Mouse (Mus musculus): ENCODE measurements at regions not wholly inside any gene's neighbourhood (a gene's known extent, or its start where the extent isn't known, plus 50 kb on each side); places are given as distances from the start of the nearest gene placed in this dataset.

DNA sequence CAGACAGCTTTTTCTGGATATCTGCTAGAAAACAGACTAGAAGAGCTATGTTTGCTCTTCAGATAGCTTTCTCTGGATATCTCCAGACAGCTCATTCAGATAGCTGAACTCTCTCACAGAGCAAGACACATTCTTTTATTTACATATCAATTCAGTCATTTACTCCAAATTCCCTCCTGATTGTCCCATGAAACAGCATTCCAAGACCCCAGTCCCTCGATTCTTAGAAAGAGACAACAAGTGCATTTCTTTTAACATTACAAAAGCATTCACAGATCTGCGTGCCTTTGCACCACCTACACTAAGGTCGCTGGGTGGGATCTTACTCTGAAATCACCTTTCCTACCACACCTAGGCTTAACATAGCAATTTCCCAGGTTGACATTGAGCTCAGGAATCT, 1039.5 kb upstream of the Ddx18 start:
- 64% methylated on average over 3 of the region's 3 CpGs for WGBS
- Histone ChIP-seq H3K27ac (ENCODE audit: poor library complexity, severe bottlenecking) (no peak overlapping the region), H3K9ac (no peak overlapping the region), H3K9me3 (replicated peaks) (no peaks in the 10 kb centered on the region), H3K4me3 (no peak overlapping the region), H3K4me2 (no peak overlapping the region), H3K4me1 (replicated peaks) (no peaks in the 10 kb centered on the region), H3K36me3 (no peaks in the 10 kb centered on the region), H3K27me3 (replicated peaks) (no peaks in the 10 kb centered on the region)
- ATAC-seq (ENCODE audit: insufficient number of reproducible peaks, low FRiP score), result no peak

GRCm38 (mm10) chr1:122575954-122576353, 1008.2 kb upstream of the Ddx18 start:
- Histone ChIP-seq H3K36me3 (no peaks in the 10 kb centered on the region), H3K4me3 (no peak overlapping the region), H3K27me3 (replicated peaks) (no peaks in the 10 kb centered on the region), H3K4me2 (no peak overlapping the region), H3K9ac (no peak overlapping the region), H3K4me1 (replicated peaks) (no peaks in the 10 kb centered on the region), H3K9me3 (replicated peaks) (no peaks in the 10 kb centered on the region), H3K27ac (ENCODE audit: poor library complexity, severe bottlenecking) (no peak overlapping the region)
- no peak for ATAC-seq (ENCODE audit: insufficient number of reproducible peaks, low FRiP score)
- 52% methylated on average over 4 of the region's 4 CpGs for WGBS

- H3K4me3 ChIP-seq, result no peak overlapping the region
- 84% methylated on average over 1 of the region's 1 CpGs for WGBS
- no peaks in the 10 kb centered on the region for H3K4me1 ChIP-seq (replicated peaks)
- no peak overlapping the region for H3K4me2 ChIP-seq
- no peaks in the 10 kb centered on the region for H3K27me3 ChIP-seq (replicated peaks)
- no peak overlapping the region for H3K9ac ChIP-seq
- no peak overlapping the region for H3K27ac ChIP-seq (ENCODE audit: poor library complexity, severe bottlenecking)
- ATAC-seq (ENCODE audit: insufficient number of reproducible peaks, low FRiP score), result no peak
- no peaks in the 10 kb centered on the region; the same call in 1 of the 2 replicates for H3K9me3 ChIP-seq (replicated peaks)
- no peaks in the 10 kb centered on the region for H3K36me3 ChIP-seq
These were observed 983.8 kb upstream of the Ddx18 start for GRCm38 (mm10) chr1:122551596-122551995.

- Histone ChIP-seq H3K4me1 (replicated peaks) (no peaks in the 10 kb centered on the region), H3K27me3 (replicated peaks) (no peaks in the 10 kb centered on the region), H3K27ac (ENCODE audit: poor library complexity, severe bottlenecking) (no peak overlapping the region), H3K4me2 (no peak overlapping the region), H3K9me3 (replicated peaks) (no peaks in the 10 kb centered on the region), H3K36me3 (no peaks in the 10 kb centered on the region), H3K9ac (no peak overlapping the region), H3K4me3 (no peak overlapping the region)
- WGBS, result 69% methylated on average over 2 of the region's 2 CpGs
- no peak for ATAC-seq (ENCODE audit: insufficient number of reproducible peaks, low FRiP score)
These were observed 941.8 kb upstream of the Ddx18 start for GRCm38 (mm10) chr1:122509580-122509979.

GRCm38 (mm10) chr1:122501707-122502106, 933.9 kb upstream of the Ddx18 start:
- WGBS, result 68% methylated on average over 4 of the region's 4 CpGs
- Histone ChIP-seq H3K4me2 (no peak overlapping the region), H3K4me1 (replicated peaks) (no peaks in the 10 kb centered on the region), H3K27ac (ENCODE audit: poor library complexity, severe bottlenecking) (no peak overlapping the region), H3K4me3 (no peak overlapping the region), H3K27me3 (replicated peaks) (no peaks in the 10 kb centered on the region), H3K9me3 (replicated peaks) (no peaks in the 10 kb centered on the region), H3K36me3 (no peaks in the 10 kb centered on the region), H3K9ac (no peak overlapping the region)
- no peak for ATAC-seq (ENCODE audit: insufficient number of reproducible peaks, low FRiP score)

- 65% methylated on average over 1 of the region's 1 CpGs for WGBS
- ATAC-seq (ENCODE audit: insufficient number of reproducible peaks, low FRiP score), result no peak
- Histone ChIP-seq H3K4me1 (replicated peaks) (no peaks in the 10 kb centered on the region), H3K36me3 (no peaks in the 10 kb centered on the region), H3K9me3 (replicated peaks) (no peaks in the 10 kb centered on the region), H3K4me2 (no peak overlapping the region), H3K9ac (no peak overlapping the region), H3K27me3 (replicated peaks) (no peaks in the 10 kb centered on the region), H3K27ac (ENCODE audit: poor library complexity, severe bottlenecking) (no peak overlapping the region), H3K4me3 (no peak overlapping the region)
These were observed 910.2 kb upstream of the Ddx18 start for GRCm38 (mm10) chr1:122478003-122478402.

DNA sequence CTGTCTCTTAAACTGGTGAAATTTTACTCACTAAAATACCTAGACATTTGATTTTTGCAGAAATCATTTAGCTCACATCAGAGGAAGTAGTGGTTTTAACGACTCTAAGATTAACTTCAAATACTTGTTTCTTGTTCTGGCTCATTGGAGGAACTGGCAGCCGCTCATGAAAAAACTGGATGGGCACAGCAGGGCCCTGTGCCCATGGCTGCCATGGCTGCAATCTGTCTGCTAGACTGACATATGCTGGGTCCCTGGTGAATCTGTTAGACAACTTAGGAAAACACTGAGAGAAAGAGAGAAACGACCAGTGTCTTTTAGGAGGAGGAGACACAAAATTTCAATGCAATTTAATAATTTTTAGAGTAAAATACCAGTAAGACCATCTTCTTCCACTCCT, 896.1 kb upstream of the Ddx18 start:
- Histone ChIP-seq H3K36me3 (no peaks in the 10 kb centered on the region), H3K27ac (ENCODE audit: poor library complexity, severe bottlenecking) (no peak overlapping the region), H3K9me3 (replicated peaks) (peaks cover 7% of the 10 kb centered on the region; the same call in 1 of the 2 replicates), H3K4me1 (replicated peaks) (no peaks in the 10 kb centered on the region), H3K27me3 (replicated peaks) (no peaks in the 10 kb centered on the region), H3K4me2 (no peak overlapping the region), H3K4me3 (no peak overlapping the region), H3K9ac (no peak overlapping the region)
- ATAC-seq (ENCODE audit: insufficient number of reproducible peaks, low FRiP score), result no peak
- 67% methylated on average over 3 of the region's 3 CpGs for WGBS

- H3K4me2 ChIP-seq, result no peak overlapping the region
- peaks cover 4% of the 10 kb centered on the region; the same call in 1 of the 2 replicates for H3K9me3 ChIP-seq (replicated peaks)
- no peaks in the 10 kb centered on the region for H3K4me1 ChIP-seq (replicated peaks)
- H3K9ac ChIP-seq, result no peak overlapping the region
- 78% methylated on average over 2 of the region's 2 CpGs for WGBS
- no peak overlapping the region for H3K4me3 ChIP-seq
- no peaks in the 10 kb centered on the region for H3K36me3 ChIP-seq
- H3K27ac ChIP-seq (ENCODE audit: poor library complexity, severe bottlenecking), result no peak overlapping the region
- H3K27me3 ChIP-seq (replicated peaks), result no peaks in the 10 kb centered on the region
- no peak for ATAC-seq (ENCODE audit: insufficient number of reproducible peaks, low FRiP score)
These were observed 891.3 kb upstream of the Ddx18 start for GRCm38 (mm10) chr1:122459056-122459455.

DNA sequence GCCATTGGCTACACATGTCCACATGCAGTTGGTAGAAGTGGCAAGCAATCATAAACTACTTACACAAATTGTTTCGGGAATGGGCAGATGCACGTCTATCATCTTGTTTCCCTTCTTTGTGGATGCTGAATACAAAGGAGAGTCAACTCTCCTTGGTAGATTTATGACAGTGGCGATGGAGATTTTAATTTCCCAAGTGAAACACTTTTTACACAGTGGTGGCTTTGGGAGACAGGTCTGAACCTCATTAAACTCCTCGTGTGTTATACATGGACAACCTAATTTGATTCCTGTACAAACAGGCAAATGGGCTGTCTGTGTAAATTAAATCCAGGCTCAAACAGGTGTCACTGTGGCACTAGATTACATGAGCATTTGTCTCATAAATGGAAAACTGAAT, 887.1 kb upstream of the Ddx18 start:
- H3K27me3 ChIP-seq (replicated peaks), result no peaks in the 10 kb centered on the region
- no peak overlapping the region for H3K4me3 ChIP-seq
- H3K4me1 ChIP-seq (replicated peaks), result no peaks in the 10 kb centered on the region
- no peak overlapping the region for H3K27ac ChIP-seq (ENCODE audit: poor library complexity, severe bottlenecking)
- no peak for ATAC-seq (ENCODE audit: insufficient number of reproducible peaks, low FRiP score)
- 75% methylated on average over 4 of the region's 4 CpGs for WGBS
- no peak overlapping the region for H3K9ac ChIP-seq
- no peaks in the 10 kb centered on the region for H3K9me3 ChIP-seq (replicated peaks)
- H3K36me3 ChIP-seq, result no peaks in the 10 kb centered on the region
- H3K4me2 ChIP-seq, result no peak overlapping the region

DNA sequence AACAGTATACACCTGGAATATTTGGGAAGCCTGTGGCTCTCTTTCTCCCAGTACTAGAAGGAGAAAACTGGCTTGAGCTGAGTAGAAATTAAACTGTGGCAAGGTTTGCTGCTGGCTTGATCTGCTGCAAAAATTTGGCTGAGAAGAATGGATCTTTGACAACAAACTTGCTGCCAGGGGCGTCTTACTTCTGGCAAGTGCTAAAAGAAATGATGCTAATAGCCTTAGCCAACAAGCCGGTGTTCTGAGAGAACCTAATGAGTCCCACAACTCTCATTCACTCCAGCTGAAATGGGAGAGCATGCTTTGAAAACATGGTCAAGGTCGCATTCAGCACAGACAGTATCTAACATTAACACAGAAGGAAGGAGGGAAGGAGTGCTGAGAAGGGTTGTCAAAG, 885.8 kb upstream of the Ddx18 start:
- Histone ChIP-seq H3K27me3 (replicated peaks) (no peaks in the 10 kb centered on the region), H3K4me1 (replicated peaks) (no peaks in the 10 kb centered on the region), H3K4me2 (no peak overlapping the region), H3K27ac (ENCODE audit: poor library complexity, severe bottlenecking) (no peak overlapping the region), H3K36me3 (no peaks in the 10 kb centered on the region), H3K4me3 (no peak overlapping the region), H3K9me3 (replicated peaks) (no peaks in the 10 kb centered on the region), H3K9ac (no peak overlapping the region)
- ATAC-seq (ENCODE audit: insufficient number of reproducible peaks, low FRiP score), result no peak
- 63% methylated on average over 3 of the region's 3 CpGs for WGBS

GRCm38 (mm10) chr1:122439358-122439757, 871.6 kb upstream of the Ddx18 start:
- ATAC-seq (ENCODE audit: insufficient number of reproducible peaks, low FRiP score), result no peak
- Histone ChIP-seq H3K9ac (no peak overlapping the region), H3K4me1 (replicated peaks) (no peaks in the 10 kb centered on the region), H3K27ac (ENCODE audit: poor library complexity, severe bottlenecking) (no peak overlapping the region), H3K4me3 (no peak overlapping the region), H3K9me3 (replicated peaks) (0 out of 2 replicates have a peak, but pooled peaks cover 2% of the 10 kb centered on the region), H3K27me3 (replicated peaks) (no peaks in the 10 kb centered on the region), H3K36me3 (no peaks in the 10 kb centered on the region), H3K4me2 (no peak overlapping the region)
- WGBS, result 59% methylated on average over 3 of the region's 3 CpGs

DNA sequence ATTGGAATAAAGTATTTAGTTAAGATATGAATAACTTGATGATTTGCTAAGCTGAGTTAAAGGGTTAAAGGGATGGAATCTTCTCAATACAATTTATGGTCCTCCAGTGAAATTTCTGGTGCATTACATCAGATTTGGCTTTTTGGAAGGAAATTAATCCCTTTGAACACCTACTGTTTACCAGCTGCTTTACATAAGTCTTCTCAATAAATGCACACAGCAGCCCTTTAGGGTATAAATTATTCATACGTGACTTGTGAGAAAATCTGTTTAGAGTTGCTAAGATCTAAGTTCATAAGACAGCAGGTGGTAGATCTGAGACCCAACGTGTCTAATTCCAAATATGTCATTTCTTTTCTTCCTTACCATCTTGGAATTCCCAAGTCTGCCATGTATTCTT, 855.7 kb upstream of the Ddx18 start:
- Histone ChIP-seq H3K9ac (no peak overlapping the region), H3K4me2 (no peak overlapping the region), H3K4me3 (no peak overlapping the region), H3K9me3 (replicated peaks) (no peaks in the 10 kb centered on the region), H3K27me3 (replicated peaks) (no peaks in the 10 kb centered on the region), H3K27ac (ENCODE audit: poor library complexity, severe bottlenecking) (no peak overlapping the region), H3K4me1 (replicated peaks) (no peaks in the 10 kb centered on the region), H3K36me3 (no peaks in the 10 kb centered on the region)
- ATAC-seq (ENCODE audit: insufficient number of reproducible peaks, low FRiP score), result no peak
- 71% methylated on average over 2 of the region's 2 CpGs for WGBS
